Mouse (Mus musculus) WW6 (cell line): ENCODE results near the gene Bckdk.
"Not testable (repeated sequence)": the region's sequence is repeated elsewhere in the genome, so short reads cannot be mapped to it uniquely, and the experiment has no call there.

Experiments used
- DNase-seq: peaks from one replicate; pipeline ENCODE4 v3.0.0-alpha.2; 2013; ENCODE audit warnings: low read depth, low spot score

The Bckdk gene

DNA sequence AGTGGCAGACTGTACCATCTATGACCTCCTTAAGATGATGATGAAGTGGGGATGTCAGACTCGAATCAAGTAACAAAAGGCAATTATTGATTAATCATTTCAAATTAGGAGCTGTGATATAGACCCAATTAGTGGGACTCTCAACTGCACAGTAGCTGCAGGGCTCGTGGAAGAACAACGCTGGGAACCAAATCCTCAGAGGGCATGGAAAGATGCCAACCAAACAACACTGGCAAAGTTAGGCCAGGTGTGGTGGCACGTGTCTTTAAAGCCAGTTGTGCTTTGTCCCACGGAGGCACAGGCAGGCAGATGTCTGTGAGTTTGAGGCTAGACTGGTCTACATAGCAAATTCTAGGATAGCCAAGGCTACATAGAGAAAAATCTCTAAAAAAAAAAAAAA lies 26.8 kb downstream of the Bckdk start:
- no peak for DNase-seq

DNA sequence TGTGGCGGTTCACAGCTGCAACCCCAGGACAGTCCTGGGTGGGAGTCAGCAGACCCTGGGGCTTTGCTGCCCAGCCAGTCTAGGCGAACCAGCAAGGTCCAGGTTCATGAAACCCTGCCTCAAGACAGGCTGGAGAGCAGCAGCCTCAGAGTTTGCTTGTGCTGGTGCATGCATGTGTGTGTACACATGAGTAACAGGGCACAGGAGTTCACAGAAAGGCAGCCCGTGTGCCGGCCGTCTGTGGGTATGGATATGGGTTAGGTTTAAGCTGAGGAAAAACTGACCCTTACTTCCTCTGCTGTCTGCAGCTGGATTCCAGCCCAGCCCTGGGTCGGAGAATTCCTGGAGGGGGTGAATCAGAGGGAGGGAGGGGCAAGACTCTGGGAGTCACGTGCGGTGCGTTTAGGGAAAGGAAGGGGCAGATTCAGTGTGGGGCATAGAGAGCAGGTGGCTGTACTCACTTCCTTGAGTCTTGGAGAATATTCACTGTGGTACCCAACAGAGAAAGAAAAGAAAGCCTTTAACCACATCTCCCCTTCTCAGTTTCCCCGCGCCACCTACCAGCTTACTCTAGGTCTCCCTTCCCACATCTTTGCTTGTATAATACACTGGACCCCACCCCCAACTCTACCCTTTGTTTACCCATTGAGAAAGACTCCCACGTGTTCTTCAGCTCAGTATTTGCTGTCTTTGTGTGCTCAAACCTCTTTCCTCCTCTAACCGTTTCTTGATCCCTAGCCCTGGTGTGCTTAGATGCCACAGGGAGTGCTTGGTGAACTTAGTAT lies 27.7 kb downstream of the Bckdk start:
- no peak for DNase-seq

DNA sequence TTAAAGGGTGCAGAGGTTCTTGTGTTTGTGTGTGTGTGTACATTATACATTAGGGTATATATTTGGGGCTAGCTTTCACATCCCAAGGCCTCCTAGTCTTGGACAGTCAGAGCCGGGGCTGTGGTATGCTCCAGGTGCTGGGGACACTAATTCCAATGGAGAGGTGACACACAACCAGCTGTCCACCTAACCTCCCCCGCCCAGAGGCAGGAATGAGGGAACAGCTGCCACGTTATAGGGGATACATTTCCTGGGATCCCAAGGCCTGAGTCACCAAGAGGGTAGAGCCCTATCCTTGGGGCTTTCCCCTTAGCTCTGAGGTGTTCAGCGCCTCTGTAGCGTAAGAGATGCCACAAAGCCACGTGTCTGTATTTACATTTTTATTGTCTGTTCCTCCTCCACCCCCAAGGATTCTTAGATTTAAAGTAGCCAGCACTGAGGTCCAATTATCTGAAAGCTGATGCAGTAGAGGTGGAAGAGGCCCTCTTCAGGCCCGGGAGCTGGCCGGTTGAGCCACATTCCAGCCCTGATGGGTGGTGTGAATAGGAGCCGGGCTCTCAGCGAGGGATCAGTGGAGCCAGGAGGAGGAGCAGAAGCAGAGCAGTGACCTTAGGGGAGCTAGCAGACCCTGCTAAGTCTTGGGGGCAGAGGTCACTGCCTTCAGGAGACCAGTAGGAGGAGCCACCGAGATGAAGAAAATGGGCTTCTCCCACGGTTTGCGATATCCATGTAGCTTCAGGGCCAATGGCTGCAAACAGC lies 28.6 kb downstream of the Bckdk start:
- no peak for DNase-seq

DNA sequence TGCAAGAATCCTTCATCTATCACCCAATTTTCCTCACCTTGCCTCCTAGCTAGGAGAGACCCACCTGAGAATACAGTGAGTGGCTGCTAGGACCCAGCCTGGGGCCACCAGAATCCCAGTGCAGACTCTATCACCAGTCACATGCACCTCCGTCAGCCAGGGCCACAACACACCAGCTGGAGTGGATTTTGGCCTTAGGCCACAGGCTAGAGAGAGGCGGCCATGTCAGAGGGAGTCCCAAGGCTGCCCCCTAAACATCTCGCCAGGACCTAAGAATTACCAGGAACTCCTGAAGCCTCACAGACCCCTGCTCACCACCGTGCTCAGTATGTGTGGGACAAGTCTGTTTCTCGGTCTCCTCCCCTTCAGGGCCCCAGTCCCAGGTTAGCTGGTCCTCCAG lies 30.2 kb downstream of the Bckdk start:
- DNase-seq = no peak

- DNase-seq = peak; percentile 87
Observed at GRCm38 (mm10) chr7:127935028-127935722, 31.3 kb downstream of the Bckdk start.

DNA sequence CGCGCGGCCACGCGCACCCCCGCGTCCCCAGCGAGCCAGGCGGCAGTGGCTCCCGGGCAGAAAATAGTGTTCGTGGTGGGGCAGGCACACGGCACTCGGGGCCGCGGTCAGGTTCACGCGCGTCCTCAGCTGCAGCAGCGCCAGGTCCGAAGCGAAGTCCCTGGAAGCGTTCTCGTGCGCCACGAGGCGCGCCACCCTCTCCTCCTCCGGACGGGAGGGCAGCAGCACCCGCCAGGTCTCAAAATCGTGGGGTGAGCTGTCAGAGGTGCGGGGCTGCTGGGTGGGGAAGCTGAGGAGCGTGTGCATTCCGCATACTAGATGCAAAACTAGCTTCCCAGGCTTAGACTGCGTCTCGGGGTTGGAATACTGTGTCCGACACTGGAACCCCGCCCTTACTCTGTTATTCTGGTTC lies 31.9 kb downstream of the Bckdk start:
- no peak for DNase-seq

DNA sequence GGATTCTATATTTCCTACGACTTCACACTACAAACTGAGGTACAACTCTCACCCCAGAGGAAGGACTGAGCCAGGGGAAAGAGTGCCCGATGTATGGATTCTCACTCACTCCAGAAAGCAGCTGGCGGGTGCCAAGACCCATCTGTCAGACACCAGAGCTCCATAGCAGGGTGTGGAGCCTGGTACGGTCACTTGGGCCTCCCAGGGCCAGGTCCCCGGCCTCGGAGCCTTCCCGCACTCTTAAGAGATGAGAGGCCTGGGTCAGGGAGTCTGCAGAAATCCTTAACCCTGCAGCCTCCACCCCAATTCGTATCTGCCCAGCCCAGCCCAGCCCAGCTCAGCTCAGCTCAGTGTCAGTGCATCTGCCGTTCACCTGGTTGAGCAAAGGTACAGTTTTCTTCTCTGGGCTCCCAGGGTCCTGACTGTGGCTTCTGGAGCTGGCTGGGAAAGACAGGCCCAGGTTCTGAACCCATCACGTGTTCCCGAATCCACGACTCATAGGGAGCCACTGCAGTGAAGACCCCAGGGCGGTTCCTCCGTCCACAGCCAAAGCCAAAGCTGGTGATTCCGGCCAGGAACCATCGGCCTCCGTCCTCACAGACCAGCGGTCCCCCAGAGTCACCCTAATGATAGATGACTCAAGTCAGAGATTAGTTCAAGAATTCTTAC lies 32.5 kb downstream of the Bckdk start:
- DNase-seq = no peak

GRCm38 (mm10) chr7:127942097-127942496 lies 38.2 kb downstream of the Bckdk start:
- not testable (repeated sequence) for DNase-seq

- DNase-seq = no peak
Observed at GRCm38 (mm10) chr7:127944614-127945013, 40.7 kb downstream of the Bckdk start.

- DNase-seq = no peak
Observed at GRCm38 (mm10) chr7:127946470-127947023, 42.7 kb downstream of the Bckdk start, which contains the start of gene Prss36. Prss36 (minus strand) TSS chr7:127946725.

- DNase-seq = no peak
Observed at GRCm38 (mm10) chr7:127952864-127953581, 49.1 kb downstream of the Bckdk start.

DNA sequence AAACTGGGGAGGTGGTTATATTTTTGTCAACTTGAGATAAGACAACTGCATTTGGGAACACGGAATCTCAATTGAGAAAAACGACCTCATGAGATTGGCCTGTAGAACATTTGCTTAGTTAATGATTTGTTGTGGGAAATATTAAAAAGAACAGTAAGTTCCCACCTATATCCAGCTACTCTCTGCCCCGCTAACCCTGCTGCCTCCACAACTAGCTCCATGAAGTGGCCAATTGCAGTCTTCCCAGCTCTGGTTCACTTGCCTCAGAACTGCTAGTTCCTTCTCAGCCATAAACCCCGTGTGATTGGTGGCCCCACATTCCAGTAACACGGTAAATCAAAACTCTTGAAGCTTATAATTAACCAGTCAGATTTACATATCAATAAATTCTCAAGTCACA lies 55.5 kb downstream of the Bckdk start:
- no peak for DNase-seq
